Mouse (Mus musculus) megakaryocyte, adult 5-6 weeks (primary cell): ENCODE measurements around the gene Vmn1r12. TPM values are rescaled to one million over a fixed set of nuclear protein-coding genes. Genes with fewer than 3 reads are reported as not detected.
"Not testable (repeated sequence)": the region's sequence is repeated elsewhere in the genome, so short reads cannot be mapped to it uniquely, and the experiment has no call there.

Experiments
- ATAC-seq: 2 replicates; pipeline ENCODE4 v1.8.0; 2016; ENCODE audit warnings: mild to moderate bottlenecking, inconsistent platforms; ENCODE audit not compliant: poor library complexity, severe bottlenecking
- total RNA-seq, 2 experiments: library from RNA; stranded (forward) in 1 of 2; stranded (reverse) in 1 of 2; fragments of 153-499, 151-499 nt in 1 of 2; fragments of 221-1000, 200-1000 nt in 1 of 2; gene quantifications; 2 replicates each; pipeline versions ENCODE4 v1.2.3 to v1.2.4; 2015 to 2017

Vmn1r12 gene
- total RNA-seq (2015) (not detected in 2 replicates), total RNA-seq (2017) (not detected in 2 replicates)

DNA sequence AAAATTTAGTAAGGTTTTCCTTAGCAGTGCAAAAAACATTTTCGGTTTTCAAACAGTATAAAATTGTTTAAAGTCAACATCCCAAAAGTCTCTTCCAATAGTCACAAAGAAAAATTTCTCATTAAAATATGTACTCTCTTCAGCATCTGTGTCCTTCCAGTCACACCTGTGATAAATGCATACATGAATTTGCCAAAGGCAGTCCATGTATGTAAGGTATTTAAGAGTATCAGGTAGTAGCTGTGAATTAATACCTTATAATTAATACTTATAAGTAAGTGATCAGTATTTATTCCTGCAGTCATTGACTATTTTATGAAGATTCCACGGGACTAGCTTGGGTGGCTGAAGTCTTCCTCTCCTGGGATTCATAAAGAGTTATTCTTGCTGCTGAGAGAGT lies at the start of gene Vmn1r12:
TSS of gene Vmn1r12 (plus strand) at position 301 of the 400 bp plus-strand sequence.
- ATAC-seq, result no peak

DNA sequence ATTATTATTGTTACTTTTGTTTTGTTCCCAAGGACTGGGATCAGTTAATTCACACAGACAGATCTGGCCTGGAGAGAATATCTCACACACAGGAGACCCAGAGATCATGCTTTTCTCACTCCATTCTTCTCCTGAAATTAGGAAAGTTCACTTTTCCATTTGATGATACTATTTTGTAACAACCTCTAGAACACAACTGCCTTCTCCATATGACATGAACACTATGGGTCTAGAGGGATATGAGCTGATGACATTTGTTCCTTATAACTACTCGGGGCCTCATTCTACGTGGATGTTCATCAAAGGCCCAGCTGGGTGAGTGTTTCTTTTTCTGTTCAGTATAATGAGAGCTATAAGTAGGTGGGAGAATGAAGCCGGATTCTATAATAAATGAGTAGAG lies 47.6 kb upstream of the Vmn1r12 start, which contains the start of gene Vmn1r10:
TSS of gene Vmn1r10 (plus strand) at position 301 of the 400 bp plus-strand sequence.
- ATAC-seq, result no peak

DNA sequence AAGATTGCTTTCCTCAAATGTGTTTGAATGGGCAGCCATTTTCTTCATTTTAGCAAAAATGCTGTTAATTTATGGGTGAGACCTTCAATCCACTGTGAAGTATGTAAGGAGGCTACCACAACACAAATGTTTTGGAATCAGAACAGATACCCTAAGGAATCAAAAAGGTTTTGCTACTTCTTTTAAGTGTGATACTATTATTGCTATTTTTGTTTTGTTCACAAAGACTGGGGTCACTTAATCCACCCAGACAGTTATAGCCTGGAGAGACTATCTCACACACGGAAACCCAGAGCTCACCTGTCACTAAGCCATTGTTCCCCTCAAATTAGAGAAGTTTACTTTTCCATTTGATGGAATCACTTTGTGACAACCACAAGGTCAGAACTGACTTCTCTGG lies 23.6 kb upstream of the Vmn1r12 start, which contains the start of gene Vmn1r11:
TSS of gene Vmn1r11 (plus strand) at position 301 of the 400 bp plus-strand sequence.
- no peak for ATAC-seq

DNA sequence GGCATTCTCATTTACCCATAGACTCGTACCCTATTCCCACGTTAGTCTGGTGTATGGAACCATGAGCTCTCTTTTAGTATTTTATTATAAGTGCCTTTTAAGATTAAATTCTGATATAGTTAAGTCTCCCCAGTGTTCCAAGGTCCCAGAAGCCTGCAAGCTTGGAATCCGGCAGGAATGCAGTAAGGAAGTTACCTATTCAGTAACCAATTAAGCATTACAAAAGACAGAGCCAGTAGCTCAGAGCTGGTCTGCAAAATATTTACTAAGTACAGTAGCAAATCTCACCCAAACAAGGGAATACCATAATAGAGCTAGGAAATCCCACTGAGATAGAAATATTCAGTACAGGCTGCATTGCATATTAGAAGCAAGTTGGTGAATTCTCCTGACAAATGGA lies 33.3 kb downstream of the Vmn1r12 start:
- ATAC-seq, result not testable (repeated sequence)

DNA sequence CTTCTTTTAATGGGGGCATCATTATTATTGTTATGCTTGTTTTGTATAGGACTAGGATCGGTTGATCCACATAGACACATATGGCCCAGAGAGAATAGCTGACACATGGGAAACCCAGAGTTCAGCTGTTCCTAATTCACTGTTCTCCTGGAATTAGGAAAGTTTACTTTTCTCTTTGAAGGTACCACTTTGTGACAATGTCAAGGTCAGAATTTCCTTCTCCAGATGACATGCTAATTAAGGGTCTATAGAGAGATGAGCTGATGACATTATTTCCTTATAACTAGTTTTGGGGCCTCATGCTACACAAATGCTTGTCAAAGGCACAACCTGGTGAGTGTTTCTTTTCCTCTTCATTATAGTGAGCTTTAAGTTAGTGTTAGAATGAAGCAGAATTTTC lies 46.3 kb downstream of the Vmn1r12 start, which contains the start of gene Vmn1r13:
TSS of gene Vmn1r13 (plus strand) at position 301 of the 400 bp plus-strand sequence.
- ATAC-seq, result not testable (repeated sequence)

Other genes starting within 250 kb of the Vmn1r12 start
- gene Nt5c3, start 233.0 kb upstream of the Vmn1r12 start, total RNA-seq (2015), result 64.6 and 71.0 TPM in 2 replicates
- gene Nt5c3, start 233.0 kb upstream of the Vmn1r12 start, total RNA-seq (2017), result 36.6 TPM in 2 replicates
- gene Vmn1r4, start 232.9 kb upstream of the Vmn1r12 start, total RNA-seq (2015), result 0.47 TPM in 1 of 2 replicates, not detected in the other
- 0.07 TPM in 1 of 2 replicates, not detected in the other for gene Vmn1r4, start 232.9 kb upstream of the Vmn1r12 start, total RNA-seq (2017)
- not detected in 2 replicates for gene Vmn1r5, start 186.6 kb upstream of the Vmn1r12 start, total RNA-seq (2015)
- gene Vmn1r5, start 186.6 kb upstream of the Vmn1r12 start, total RNA-seq (2017), result not detected in 2 replicates
- gene Vmn1r6, start 159.7 kb upstream of the Vmn1r12 start, total RNA-seq (2015), result 0.21 TPM in 1 of 2 replicates, not detected in the other
- not detected in 2 replicates for gene Vmn1r6, start 159.7 kb upstream of the Vmn1r12 start, total RNA-seq (2017)
- not detected in 2 replicates for gene Vmn1r7, start 131.6 kb upstream of the Vmn1r12 start, total RNA-seq (2015)
- not detected in 2 replicates for gene Vmn1r7, start 131.6 kb upstream of the Vmn1r12 start, total RNA-seq (2017)
- not detected in 2 replicates for gene Vmn1r8, start 124.6 kb upstream of the Vmn1r12 start, total RNA-seq (2015)
- gene Vmn1r8, start 124.6 kb upstream of the Vmn1r12 start, total RNA-seq (2017), result not detected in 2 replicates
- not detected in 2 replicates for gene Vmn1r9, start 90.1 kb upstream of the Vmn1r12 start, total RNA-seq (2015)
- gene Vmn1r9, start 90.1 kb upstream of the Vmn1r12 start, total RNA-seq (2017), result not detected in 2 replicates
- gene Vmn1r10, start 47.5 kb upstream of the Vmn1r12 start, total RNA-seq (2015), result not detected in 2 replicates
- gene Vmn1r10, start 47.5 kb upstream of the Vmn1r12 start, total RNA-seq (2017), result not detected in 2 replicates
- not detected in 2 replicates for gene Vmn1r11, start 23.5 kb upstream of the Vmn1r12 start, total RNA-seq (2015)
- not detected in 2 replicates for gene Vmn1r11, start 23.5 kb upstream of the Vmn1r12 start, total RNA-seq (2017)
- gene Vmn1r13, start 46.4 kb downstream of the Vmn1r12 start, total RNA-seq (2015), result not detected in 2 replicates
- gene Vmn1r13, start 46.4 kb downstream of the Vmn1r12 start, total RNA-seq (2017), result not detected in 2 replicates
- not detected in 2 replicates for gene Vmn1r14, start 74.8 kb downstream of the Vmn1r12 start, total RNA-seq (2015)
- not detected in 2 replicates for gene Vmn1r14, start 74.8 kb downstream of the Vmn1r12 start, total RNA-seq (2017)
- not detected in 2 replicates for gene Vmn1r15, start 101.0 kb downstream of the Vmn1r12 start, total RNA-seq (2015)
- not detected in 2 replicates for gene Vmn1r15, start 101.0 kb downstream of the Vmn1r12 start, total RNA-seq (2017)
- gene Vmn1r16, start 172.6 kb downstream of the Vmn1r12 start, total RNA-seq (2015), result not detected in 2 replicates
- gene Vmn1r16, start 172.6 kb downstream of the Vmn1r12 start, total RNA-seq (2017), result not detected in 2 replicates
- not detected in 2 replicates for gene Vmn1r17, start 206.8 kb downstream of the Vmn1r12 start, total RNA-seq (2015)
- not detected in 2 replicates for gene Vmn1r17, start 206.8 kb downstream of the Vmn1r12 start, total RNA-seq (2017)
- gene Vmn1r18, start 238.9 kb downstream of the Vmn1r12 start, total RNA-seq (2015), result 0.02 TPM in 1 of 2 replicates, not detected in the other
- not detected in 2 replicates for gene Vmn1r18, start 238.9 kb downstream of the Vmn1r12 start, total RNA-seq (2017)
- not detected in 2 replicates for gene Vmn1r19, start 246.9 kb downstream of the Vmn1r12 start, total RNA-seq (2015)
- gene Vmn1r19, start 246.9 kb downstream of the Vmn1r12 start, total RNA-seq (2017), result not detected in 2 replicates